Mouse (Mus musculus) forebrain, embryonic 13.5 days (tissue): ENCODE results near the gene Vmn2r99. TPM values are rescaled to one million over a fixed set of nuclear protein-coding genes. Genes with fewer than 3 reads are reported as not detected.

Experiments
- ATAC-seq: fragments of 200-750 bp; cut with Nextera tagmentation; 2 replicates; pipeline ENCODE4 v1.8.0; 2017
- H3K27ac ChIP-seq: fragments of 300-500 bp; sonication (generic); 2 replicates; pipeline ENCODE4 v1.5.1; 2015; ENCODE audit warnings: inconsistent platforms, mild to moderate bottlenecking, moderate library complexity
- H3K27me3 ChIP-seq: fragments of 300-500 bp; sonication (generic); 2 replicates; pipeline ENCODE4 v1.6.1; 2015; ENCODE audit warnings: mild to moderate bottlenecking, inconsistent platforms
- H3K36me3 ChIP-seq: fragments of 300-500 bp; sonication (generic); 2 replicates; pipeline ENCODE4 v1.6.1; 2015; ENCODE audit warnings: mild to moderate bottlenecking, inconsistent platforms; ENCODE audit not compliant: poor library complexity, severe bottlenecking
- H3K4me1 ChIP-seq: fragments of 300-500 bp; sonication (generic); 2 replicates; pipeline ENCODE4 v1.6.1; 2015; ENCODE audit warnings: inconsistent platforms
- H3K4me2 ChIP-seq: fragments of 300-500 bp; sonication (generic); 2 replicates; pipeline ENCODE4 v1.6.1; 2015; ENCODE audit warnings: inconsistent platforms, mild to moderate bottlenecking, moderate library complexity
- H3K4me3 ChIP-seq: fragments of 300-500 bp; sonication (generic); 2 replicates; pipeline ENCODE4 v1.5.1; 2015; ENCODE audit warnings: mild to moderate bottlenecking, inconsistent platforms
- H3K9ac ChIP-seq: fragments of 300-500 bp; sonication (generic); 2 replicates; pipeline ENCODE4 v1.6.1; 2015; ENCODE audit warnings: mild to moderate bottlenecking, inconsistent platforms
- H3K9me3 ChIP-seq: fragments of 300-500 bp; sonication (generic); replicated peaks from 2 replicates; pipeline ENCODE4 v1.6.1; 2016; ENCODE audit warnings: inconsistent platforms
- WGBS: fragments of 180-500 bp; shearing (Covaris S2); methylation state at CpG from one replicate; pipeline ENCODE4 v1.1.7; 2015; 5-methylcytosine and 5-hydroxymethylcytosine counted together
- polyA plus RNA-seq: library from polyadenylated mRNA; unstranded; fragments of >200 nt; fragmentation: Nextera tagmentation; extraction: Ambion mirVana; gene quantifications from 2 replicates; pipeline ENCODE4 v1.2.1, GENCODE M21; 2015

Vmn2r99 gene
- polyA plus RNA-seq = not detected in 2 replicates

GRCm38 (mm10) chr17:19361649-19362048 is at the start of gene Vmn2r99:
TSS of gene Vmn2r99 (plus strand) at chr17:19361949.
- no peak for ATAC-seq
- H3K36me3 ChIP-seq = no peaks in the 10 kb centered on the region
- no peaks in the 10 kb centered on the region for H3K27me3 ChIP-seq
- H3K27ac ChIP-seq = no peak within 1 kb of the TSS
- no peak within 1 kb of the TSS for H3K9ac ChIP-seq
- no peak within 1 kb of the TSS for H3K4me3 ChIP-seq
- no peaks in the 10 kb centered on the region for H3K4me1 ChIP-seq
- peaks cover 9% of the 10 kb centered on the region for H3K9me3 ChIP-seq
- no peak within 1 kb of the TSS for H3K4me2 ChIP-seq

- no peaks in the 10 kb centered on the region for H3K27me3 ChIP-seq
- no peak overlapping the region for H3K4me3 ChIP-seq
- WGBS = 94% methylated on average over 3 of the region's 3 CpGs
- no peak overlapping the region for H3K27ac ChIP-seq
- ATAC-seq = no peak
- no peaks in the 10 kb centered on the region for H3K36me3 ChIP-seq
- H3K9ac ChIP-seq = no peak overlapping the region
- H3K4me1 ChIP-seq = no peaks in the 10 kb centered on the region
- no peak overlapping the region for H3K4me2 ChIP-seq
- peaks cover 47% of the 10 kb centered on the region for H3K9me3 ChIP-seq
These were observed 75.9 kb downstream of the Vmn2r99 start for GRCm38 (mm10) chr17:19437623-19438022.

GRCm38 (mm10) chr17:19444932-19445331 is 83.2 kb downstream of the Vmn2r99 start:
- Histone ChIP-seq H3K4me2 (no peak overlapping the region), H3K9ac (no peak overlapping the region), H3K36me3 (no peaks in the 10 kb centered on the region), H3K4me3 (no peak overlapping the region), H3K9me3 (peaks cover 35% of the 10 kb centered on the region), H3K27me3 (no peaks in the 10 kb centered on the region), H3K27ac (no peak overlapping the region), H3K4me1 (no peaks in the 10 kb centered on the region)
- no peak for ATAC-seq
- 97% methylated on average over 1 of the region's 1 CpGs for WGBS

Other genes with a start within 250 kb of the Vmn2r99 start
- gene Vmn2r100, start 142.8 kb downstream of the Vmn2r99 start, polyA plus RNA-seq = not detected in 2 replicates
- gene Vmn2r101, start 215.3 kb downstream of the Vmn2r99 start, polyA plus RNA-seq = not detected in 2 replicates